Mouse (Mus musculus) right cerebral cortex, postnatal 25 days (tissue): ENCODE data around the gene Fbxw8.

ENCODE experiments used
- DNase-seq: peaks from one replicate; pipeline ENCODE4 v3.0.0; 2022

The Fbxw8 gene

GRCm38 (mm10) chr5:118106667-118107066 lies 48.6 kb downstream of the Fbxw8 start:
- DNase-seq = no peak

- DNase-seq = no peak
Observed at GRCm38 (mm10) chr5:118105536-118105935, 49.7 kb downstream of the Fbxw8 start.

GRCm38 (mm10) chr5:118099870-118100478 lies 55.3 kb downstream of the Fbxw8 start:
- DNase-seq = no peak

GRCm38 (mm10) chr5:118099069-118099869 lies 56.0 kb downstream of the Fbxw8 start:
- no peak for DNase-seq

GRCm38 (mm10) chr5:118096317-118096716 lies 58.9 kb downstream of the Fbxw8 start:
- no peak for DNase-seq

GRCm38 (mm10) chr5:118095849-118096248 lies 59.4 kb downstream of the Fbxw8 start:
- DNase-seq = no peak

GRCm38 (mm10) chr5:118095433-118095832 lies 59.8 kb downstream of the Fbxw8 start:
- no peak for DNase-seq

- DNase-seq = no peak
Observed at GRCm38 (mm10) chr5:118093321-118094035, 61.8 kb downstream of the Fbxw8 start.

- no peak for DNase-seq
Observed at GRCm38 (mm10) chr5:118090837-118091236, 64.4 kb downstream of the Fbxw8 start.

GRCm38 (mm10) chr5:118090101-118090500 lies 65.2 kb downstream of the Fbxw8 start:
- DNase-seq = no peak

- no peak for DNase-seq
Observed at GRCm38 (mm10) chr5:118089102-118089501, 66.2 kb downstream of the Fbxw8 start.

- no peak for DNase-seq
Observed at GRCm38 (mm10) chr5:118086956-118087355, 68.3 kb downstream of the Fbxw8 start.

- DNase-seq = no peak
Observed at GRCm38 (mm10) chr5:118085313-118085712, 70.0 kb downstream of the Fbxw8 start.

- no peak for DNase-seq
Observed at GRCm38 (mm10) chr5:118084171-118084727, 71.0 kb downstream of the Fbxw8 start.

- no peak for DNase-seq
Observed at GRCm38 (mm10) chr5:118083060-118083638, 72.1 kb downstream of the Fbxw8 start.

- DNase-seq = no peak
Observed at GRCm38 (mm10) chr5:118081996-118082395, 73.3 kb downstream of the Fbxw8 start.

GRCm38 (mm10) chr5:118081374-118081949 lies 73.8 kb downstream of the Fbxw8 start:
- no peak for DNase-seq

- DNase-seq = no peak
Observed at GRCm38 (mm10) chr5:118079839-118080250, 75.4 kb downstream of the Fbxw8 start.

GRCm38 (mm10) chr5:118079354-118079753 lies 75.9 kb downstream of the Fbxw8 start:
- no peak for DNase-seq

- DNase-seq = no peak
Observed at GRCm38 (mm10) chr5:118078550-118078949, 76.7 kb downstream of the Fbxw8 start.

GRCm38 (mm10) chr5:118076721-118077592 lies 78.3 kb downstream of the Fbxw8 start:
- no peak for DNase-seq
